Mouse (Mus musculus): Measurements from ENCODE around the gene Gtf2ird1. TPM values are rescaled to one million over a fixed set of nuclear protein-coding genes. Genes with fewer than 3 reads are reported as not detected.

Gene Gtf2ird1
- polyA plus RNA-seq, 1 experiment from 2014 or later = 51.8 TPM

GRCm38 (mm10) chr5:134401841-134402240, 54.7 kb downstream of the Gtf2ird1 start:
- no peak overlapping the region for H3K4me3 ChIP-seq (ENCODE audit: low read depth, low read length)
- H3K36me3 ChIP-seq (ENCODE audit: control insufficient read depth, insufficient read depth, low read length) = peaks cover 35% of the 10 kb centered on the region
- ATAC-seq (replicated peaks; ENCODE audit: low FRiP score) (no peak), DNase-seq (ENCODE audit: low spot score) (no peak)
- H3K27ac ChIP-seq (ENCODE audit: low read depth, low read length) = no peak overlapping the region
- H3K4me2 ChIP-seq = no peak overlapping the region
- WGBS = 96% methylated on average over 18 of the region's 18 CpGs
- no peak overlapping the region for H3K9ac ChIP-seq (ENCODE audit: low read depth, low read length)
- H3K4me1 ChIP-seq (replicated peaks; ENCODE audit: control insufficient read depth, insufficient read depth, low read length) = no peaks in the 10 kb centered on the region
- H3K27me3 ChIP-seq (replicated peaks; ENCODE audit: control insufficient read depth, insufficient read depth, low read length) = no peaks in the 10 kb centered on the region
- no peaks in the 10 kb centered on the region for H3K9me3 ChIP-seq (ENCODE audit: control insufficient read depth, low read length)

- ATAC-seq (replicated peaks; ENCODE audit: low FRiP score) (no peak), DNase-seq (ENCODE audit: low spot score) (no peak)
- H3K27ac ChIP-seq (ENCODE audit: low read depth, low read length) = no peak overlapping the region
- no peak overlapping the region for H3K4me3 ChIP-seq (ENCODE audit: low read depth, low read length)
- no peak overlapping the region for H3K9ac ChIP-seq (ENCODE audit: low read depth, low read length)
- no peaks in the 10 kb centered on the region for H3K27me3 ChIP-seq (replicated peaks; ENCODE audit: control insufficient read depth, insufficient read depth, low read length)
- H3K9me3 ChIP-seq (ENCODE audit: control insufficient read depth, low read length) = no peaks in the 10 kb centered on the region
- H3K4me2 ChIP-seq = no peak overlapping the region
- H3K4me1 ChIP-seq (replicated peaks; ENCODE audit: control insufficient read depth, insufficient read depth, low read length) = peaks cover 17% of the 10 kb centered on the region
- peaks cover 21% of the 10 kb centered on the region for H3K36me3 ChIP-seq (ENCODE audit: control insufficient read depth, insufficient read depth, low read length)
- 87% methylated on average over 15 of the region's 15 CpGs for WGBS
Observed at GRCm38 (mm10) chr5:134397434-134398163, 58.9 kb downstream of the Gtf2ird1 start.

- Histone ChIP-seq H3K27me3 (replicated peaks; ENCODE audit: control insufficient read depth, insufficient read depth, low read length) (no peaks in the 10 kb centered on the region), H3K4me3 (ENCODE audit: low read depth, low read length) (no peak overlapping the region), H3K9ac (ENCODE audit: low read depth, low read length) (no peak overlapping the region), H3K36me3 (ENCODE audit: control insufficient read depth, insufficient read depth, low read length) (peaks cover 16% of the 10 kb centered on the region), H3K27ac (ENCODE audit: low read depth, low read length) (no peak overlapping the region), H3K9me3 (ENCODE audit: control insufficient read depth, low read length) (no peaks in the 10 kb centered on the region), H3K4me1 (replicated peaks; ENCODE audit: control insufficient read depth, insufficient read depth, low read length) (peaks cover 17% of the 10 kb centered on the region), H3K4me2 (no peak overlapping the region)
- WGBS = 76% methylated on average over 9 of the region's 9 CpGs
- ATAC-seq (replicated peaks; ENCODE audit: low FRiP score) (no peak), DNase-seq (ENCODE audit: low spot score) (no peak)
Observed at GRCm38 (mm10) chr5:134396519-134396918, 60.0 kb downstream of the Gtf2ird1 start.

GRCm38 (mm10) chr5:134394624-134395023, 61.9 kb downstream of the Gtf2ird1 start:
- Histone ChIP-seq H3K9me3 (ENCODE audit: control insufficient read depth, low read length) (no peaks in the 10 kb centered on the region), H3K9ac (ENCODE audit: low read depth, low read length) (peak overlapping the region; percentile 1; the same call in 1 of the 2 replicates), H3K4me3 (ENCODE audit: low read depth, low read length) (no peak overlapping the region), H3K4me1 (replicated peaks; ENCODE audit: control insufficient read depth, insufficient read depth, low read length) (peaks cover 17% of the 10 kb centered on the region), H3K27me3 (replicated peaks; ENCODE audit: control insufficient read depth, insufficient read depth, low read length) (no peaks in the 10 kb centered on the region), H3K4me2 (peak overlapping the region; percentile 46), H3K27ac (ENCODE audit: low read depth, low read length) (peak overlapping the region; percentile 56), H3K36me3 (ENCODE audit: control insufficient read depth, insufficient read depth, low read length) (peaks cover 27% of the 10 kb centered on the region)
- DNase-seq (ENCODE audit: low spot score) (peak; percentile 80), ATAC-seq (replicated peaks; ENCODE audit: low FRiP score) (peak; percentile 83)
- WGBS = 22% methylated on average over 10 of the region's 10 CpGs

GRCm38 (mm10) chr5:134393624-134394023, 62.9 kb downstream of the Gtf2ird1 start:
- Histone ChIP-seq H3K4me1 (replicated peaks; ENCODE audit: control insufficient read depth, insufficient read depth, low read length) (peaks cover 17% of the 10 kb centered on the region), H3K4me2 (peak overlapping the region; percentile 46)
- no peak for DNase-seq (ENCODE audit: low spot score)

GRCm38 (mm10) chr5:134385106-134385505, 71.4 kb downstream of the Gtf2ird1 start:
- Histone ChIP-seq H3K36me3 (ENCODE audit: control insufficient read depth, insufficient read depth, low read length) (peaks cover 24% of the 10 kb centered on the region; the same call in 1 of the 2 replicates), H3K4me1 (replicated peaks; ENCODE audit: control insufficient read depth, insufficient read depth, low read length) (no peaks in the 10 kb centered on the region)
- ATAC-seq (replicated peaks; ENCODE audit: low FRiP score) = 0 out of 2 replicates have a peak, but pooled peaks have one; percentile 47

More at GRCm38 (mm10) chr5:134393624-134394023, 62.9 kb downstream of the Gtf2ird1 start:
- ATAC-seq (replicated peaks; ENCODE audit: low FRiP score) = peak; percentile 86
- H3K9me3 ChIP-seq (ENCODE audit: control insufficient read depth, low read length) = no peaks in the 10 kb centered on the region
- 45% methylated on average over 6 of the region's 6 CpGs for WGBS
- H3K9ac ChIP-seq (ENCODE audit: low read depth, low read length) = no peak overlapping the region; the same call in 1 of the 2 replicates
- peaks cover 31% of the 10 kb centered on the region for H3K36me3 ChIP-seq (ENCODE audit: control insufficient read depth, insufficient read depth, low read length)
- H3K27me3 ChIP-seq (replicated peaks; ENCODE audit: control insufficient read depth, insufficient read depth, low read length) = no peaks in the 10 kb centered on the region
- H3K4me3 ChIP-seq (ENCODE audit: low read depth, low read length) = no peak overlapping the region
- peak overlapping the region; percentile 56 for H3K27ac ChIP-seq (ENCODE audit: low read depth, low read length)

GRCm38 (mm10) chr5:134375256-134375655, 81.3 kb downstream of the Gtf2ird1 start:
- Histone ChIP-seq H3K27ac (ENCODE audit: low read depth, low read length) (no peak overlapping the region), H3K9ac (ENCODE audit: low read depth, low read length) (no peak overlapping the region), H3K4me3 (ENCODE audit: low read depth, low read length) (no peak overlapping the region), H3K4me1 (replicated peaks; ENCODE audit: control insufficient read depth, insufficient read depth, low read length) (no peaks in the 10 kb centered on the region), H3K36me3 (ENCODE audit: control insufficient read depth, insufficient read depth, low read length) (peaks cover 5% of the 10 kb centered on the region; the same call in 1 of the 2 replicates), H3K4me2 (no peak overlapping the region), H3K27me3 (replicated peaks; ENCODE audit: control insufficient read depth, insufficient read depth, low read length) (no peaks in the 10 kb centered on the region), H3K9me3 (ENCODE audit: control insufficient read depth, low read length) (no peaks in the 10 kb centered on the region)
- ATAC-seq (replicated peaks; ENCODE audit: low FRiP score) (no peak), DNase-seq (ENCODE audit: low spot score) (no peak)
- 87% methylated on average over 1 of the region's 1 CpGs for WGBS

More at GRCm38 (mm10) chr5:134385106-134385505, 71.4 kb downstream of the Gtf2ird1 start:
- 65% methylated on average over 2 of the region's 2 CpGs for WGBS
- peak; percentile 70 for DNase-seq (ENCODE audit: low spot score)
- H3K4me3 ChIP-seq (ENCODE audit: low read depth, low read length) = no peak overlapping the region
- H3K27ac ChIP-seq (ENCODE audit: low read depth, low read length) = no peak overlapping the region
- H3K9ac ChIP-seq (ENCODE audit: low read depth, low read length) = no peak overlapping the region; the same call in 1 of the 2 replicates
- no peaks in the 10 kb centered on the region for H3K9me3 ChIP-seq (ENCODE audit: control insufficient read depth, low read length)
- no peak overlapping the region for H3K4me2 ChIP-seq
- H3K27me3 ChIP-seq (replicated peaks; ENCODE audit: control insufficient read depth, insufficient read depth, low read length) = no peaks in the 10 kb centered on the region

- H3K36me3 ChIP-seq (ENCODE audit: control insufficient read depth, insufficient read depth, low read length) = peaks cover 5% of the 10 kb centered on the region; the same call in 1 of the 2 replicates
- ATAC-seq (replicated peaks; ENCODE audit: low FRiP score) = peak; percentile 60
- peak overlapping the region; percentile 54; the same call in 1 of the 2 replicates for H3K27ac ChIP-seq (ENCODE audit: low read depth, low read length)
Observed at GRCm38 (mm10) chr5:134374546-134374945, 82.0 kb downstream of the Gtf2ird1 start.

More at GRCm38 (mm10) chr5:134374546-134374945, 82.0 kb downstream of the Gtf2ird1 start:
- Histone ChIP-seq H3K4me1 (replicated peaks; ENCODE audit: control insufficient read depth, insufficient read depth, low read length) (no peaks in the 10 kb centered on the region), H3K4me3 (ENCODE audit: low read depth, low read length) (no peak overlapping the region), H3K4me2 (no peak overlapping the region), H3K9me3 (ENCODE audit: control insufficient read depth, low read length) (no peaks in the 10 kb centered on the region), H3K27me3 (replicated peaks; ENCODE audit: control insufficient read depth, insufficient read depth, low read length) (no peaks in the 10 kb centered on the region), H3K9ac (ENCODE audit: low read depth, low read length) (no peak overlapping the region)
- no peak for DNase-seq (ENCODE audit: low spot score)
